Comparison of ENCODE assay signal across 25 mouse cellular contexts in genomic region chr8:26449291-26449690, GRCm38 (mm10).
"Had no signal": no experiment of that assay in that cellular context is flagged by ENCODE, and none has a peak within 500 bp of the region (broad histone marks: within the 10 kb centered on the region; RNA-seq: fewer than 3 reads in every experiment).

No protein-coding gene starts in this region.

- H3K27me3 ChIP-seq: hindbrain, embryonic 12.5 days; intestine, embryonic 15.5 days; liver, embryonic 13.5 days had no signal

- H3K4me3 ChIP-seq: gastrocnemius, adult 2 months; hindbrain, embryonic 10.5 days; hindbrain, embryonic 12.5 days; intestine, embryonic 15.5 days; layer of hippocampus, adult 2 months; left cerebral cortex, adult 2 months; limb, embryonic 10.5 days; limb, embryonic 12.5 days; liver, embryonic 13.5 days had no signal

- H3K36me3 ChIP-seq: hindbrain, embryonic 10.5 days; hindbrain, embryonic 12.5 days; intestine, embryonic 15.5 days; limb, embryonic 10.5 days; limb, embryonic 12.5 days; liver, embryonic 13.5 days had no signal

- H3K4me2 ChIP-seq: heart, embryonic 11.5 days; hindbrain, embryonic 12.5 days; hindbrain, embryonic 14.5 days; intestine, embryonic 15.5 days; limb, embryonic 12.5 days; liver, embryonic 11.5 days; liver, embryonic 13.5 days had no signal

- H3K9me3 ChIP-seq: hindbrain, embryonic 10.5 days; hindbrain, embryonic 12.5 days; intestine, embryonic 15.5 days; limb, embryonic 10.5 days; limb, embryonic 12.5 days; liver, embryonic 13.5 days had no signal

- H3K27ac ChIP-seq: gastrocnemius, adult 2 months; hindbrain, embryonic 10.5 days; hindbrain, embryonic 12.5 days; hindbrain, embryonic 14.5 days; intestine, embryonic 15.5 days; layer of hippocampus, adult 2 months; left cerebral cortex, adult 2 months; limb, embryonic 12.5 days; liver, embryonic 13.5 days had no signal

- ATAC-seq: hindbrain, embryonic 16.5 days; inflammation-experienced regulatory T-cells, adult 6 months; intestine, embryonic 15.5 days; intestine, postnatal 0 days had no signal

- DNase-seq: gastrocnemius, adult 2 months; gastrocnemius, postnatal 10 days; gastrocnemius, postnatal 25 days; heart, postnatal 10 days; heart, postnatal 4 days; kidney, adult 18-20 months; kidney, adult 8-10 months; kidney, postnatal 10 days; kidney, postnatal 25 days; kidney, postnatal 4 days; liver; liver, embryonic 13.5 days had no signal

- H3K9ac ChIP-seq: hindbrain, embryonic 12.5 days; hindbrain, embryonic 14.5 days; intestine, embryonic 15.5 days; limb, embryonic 12.5 days; liver, embryonic 13.5 days had no signal

- H3K4me1 ChIP-seq: liver, embryonic 13.5 days had no signal
